Mouse (Mus musculus) liver, adult (tissue): ENCODE measurements around the gene Capn13.

Experiments used
- GATA4 ChIP-seq: IDR thresholded peaks from 2 replicates; pipeline ENCODE4 v1.6.1; 2014; ENCODE audit warnings: mild to moderate bottlenecking, low read length; ENCODE audit not compliant: insufficient replicate concordance

Capn13 gene

DNA sequence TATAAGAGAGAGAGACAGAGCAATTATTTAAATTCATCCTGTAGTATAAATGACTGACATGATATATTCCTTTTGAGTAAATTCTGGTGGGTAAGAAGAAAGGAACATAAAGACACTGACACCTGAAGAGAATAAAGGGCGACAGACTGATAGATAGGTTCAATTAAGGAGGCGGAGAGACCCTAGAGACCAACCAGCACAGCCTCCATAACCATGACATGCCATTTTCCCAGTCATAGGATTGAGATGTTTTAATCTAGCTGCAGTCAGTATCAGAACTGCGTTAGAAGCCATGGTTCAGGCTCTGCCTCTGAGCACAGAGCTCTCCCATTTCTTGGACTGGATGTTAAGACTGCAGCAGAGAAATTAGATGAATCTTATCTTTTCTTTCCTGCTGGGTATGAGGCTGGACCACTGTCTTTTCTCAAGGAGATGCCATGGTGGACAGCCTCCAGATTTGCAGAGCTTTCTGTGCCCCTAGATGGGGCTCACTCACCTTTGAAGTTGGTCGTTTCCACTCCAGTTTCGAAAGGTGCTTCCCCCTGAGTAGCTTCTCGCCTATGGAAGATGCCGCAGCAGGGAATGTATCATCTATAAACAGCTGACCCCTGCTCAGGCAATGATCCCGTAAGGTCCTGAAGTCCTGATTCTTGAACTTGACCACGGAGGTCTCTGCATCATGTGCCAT lies 18.2 kb downstream of the Capn13 start:
- no peak for TF ChIP-seq GATA4

DNA sequence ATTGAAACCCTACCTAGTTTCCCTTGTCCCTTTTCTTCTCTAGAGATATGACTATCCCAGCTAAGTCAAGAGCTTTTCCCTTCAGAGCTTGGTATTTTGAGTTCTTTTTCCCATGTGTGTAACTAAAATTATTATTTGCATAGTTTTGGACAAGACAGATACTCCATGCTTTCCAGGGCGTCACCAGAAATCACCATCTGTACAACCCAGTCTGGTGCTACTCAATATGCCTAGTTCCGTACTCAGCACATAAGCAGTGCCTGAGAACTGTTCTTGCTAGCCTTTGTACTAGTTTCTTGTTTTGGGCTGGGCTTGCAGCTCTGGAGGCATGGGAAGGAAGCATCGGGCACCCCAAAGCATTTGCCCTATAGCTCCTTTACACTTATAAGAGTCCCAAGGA lies 19.0 kb downstream of the Capn13 start:
- TF ChIP-seq GATA4: no peak

DNA sequence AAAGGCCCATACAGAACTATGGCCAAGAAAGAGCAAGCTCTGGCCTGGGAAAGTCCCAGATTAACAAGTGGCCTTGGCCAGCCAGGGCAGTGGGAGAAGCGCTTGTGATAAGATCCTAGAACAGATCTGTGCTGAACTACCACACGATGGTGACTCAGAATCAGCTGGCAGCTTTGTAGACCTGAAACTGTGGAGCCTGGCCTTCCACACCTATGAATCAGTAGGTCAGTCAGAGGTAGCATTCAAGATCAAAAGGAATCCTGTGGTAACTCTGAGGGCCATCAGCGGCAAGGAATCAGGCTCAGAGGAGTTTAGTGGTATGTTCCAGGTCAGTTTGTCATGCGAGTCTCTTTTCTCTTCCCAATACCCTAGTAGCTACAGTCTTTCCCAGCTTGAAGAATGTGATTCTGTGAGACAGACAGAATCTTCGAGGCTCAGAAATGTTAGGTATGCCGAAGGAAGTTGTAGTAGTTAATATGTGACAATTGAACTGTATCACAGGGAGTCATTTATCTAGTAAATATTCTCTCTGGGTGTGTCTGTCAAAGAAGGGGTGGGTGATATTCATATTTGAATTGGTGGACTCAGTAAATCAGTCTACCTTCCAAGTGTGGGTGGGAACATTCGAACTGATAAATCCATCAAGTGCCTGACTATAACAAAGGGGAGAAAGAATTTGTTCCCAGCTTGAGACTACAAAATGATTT lies 22.7 kb downstream of the Capn13 start:
- no peak for TF ChIP-seq GATA4

DNA sequence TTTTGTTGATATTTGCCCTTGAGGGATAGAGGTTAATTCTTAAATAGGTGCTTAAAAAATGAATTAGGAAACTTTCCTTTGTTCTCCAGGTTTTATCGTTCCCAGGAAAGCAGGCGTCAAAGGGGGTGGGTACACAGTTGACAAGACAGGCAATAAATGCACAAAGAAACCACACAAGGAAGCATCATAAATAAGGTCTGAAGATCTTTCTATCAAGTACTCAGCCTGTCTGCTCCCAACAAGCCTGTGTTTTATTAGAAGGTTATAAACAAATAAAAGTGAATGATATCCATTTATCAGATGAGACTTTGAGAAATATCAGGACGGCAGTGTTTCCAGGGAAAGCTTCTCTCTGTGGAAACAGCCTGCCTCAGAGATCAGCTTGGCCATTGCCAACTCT lies 33.3 kb downstream of the Capn13 start:
- TF ChIP-seq GATA4: no peak

DNA sequence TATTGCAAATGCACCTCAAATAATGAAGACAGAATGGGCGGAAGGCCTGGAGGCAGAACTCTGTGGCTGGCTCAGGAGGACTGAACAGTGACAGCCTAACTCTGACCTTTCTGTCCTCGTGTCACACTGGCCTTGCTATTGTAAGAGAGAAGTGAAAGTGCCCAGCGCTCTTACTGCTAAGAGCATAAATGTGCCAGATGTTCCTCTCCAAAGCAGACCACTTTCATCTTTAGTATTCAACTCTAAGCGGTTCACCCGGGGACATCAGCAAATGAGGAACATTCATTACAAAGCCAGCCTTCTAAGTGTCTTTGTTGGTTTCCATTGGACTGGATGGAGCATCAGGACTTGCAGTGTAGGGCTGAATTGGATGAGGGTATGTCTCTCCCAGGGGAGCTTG lies 39.6 kb downstream of the Capn13 start:
- no peak for TF ChIP-seq GATA4

DNA sequence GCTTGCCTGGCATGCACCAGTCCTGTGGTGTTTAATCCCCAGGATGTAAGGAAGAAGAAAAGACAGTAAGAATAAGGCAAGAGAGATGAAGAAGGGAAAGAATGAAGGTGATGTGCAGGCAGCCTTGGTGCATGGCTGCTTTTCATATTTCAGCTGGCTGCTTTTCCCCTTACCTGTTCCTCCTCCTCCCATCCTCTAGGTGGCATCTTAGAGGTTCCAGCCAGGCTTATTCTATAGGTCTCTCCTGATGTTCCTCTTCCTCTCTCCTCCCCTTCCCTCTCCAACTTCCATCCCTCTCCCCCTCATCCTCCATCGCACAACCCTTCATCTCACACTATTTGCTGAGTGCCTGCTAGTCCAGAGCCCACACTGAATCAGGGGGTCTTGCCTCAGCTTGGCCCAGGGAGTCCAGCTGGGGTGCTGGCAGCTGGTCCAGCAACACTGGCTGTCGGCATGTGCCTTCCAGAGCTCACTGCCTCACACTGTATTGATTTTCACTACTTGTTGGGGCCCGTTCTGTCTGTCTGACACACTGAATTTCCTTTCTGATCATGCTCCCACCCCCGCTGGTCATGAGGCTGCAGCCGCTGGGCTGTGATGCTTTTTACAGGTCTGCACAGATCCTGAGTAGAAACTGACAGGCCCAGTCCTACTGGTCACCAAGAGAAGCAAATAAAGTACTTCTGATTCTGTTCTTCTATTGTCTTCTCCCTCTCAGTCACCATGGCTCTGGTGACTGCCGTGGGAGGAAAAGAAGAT lies 56.9 kb downstream of the Capn13 start:
- TF ChIP-seq GATA4: no peak

DNA sequence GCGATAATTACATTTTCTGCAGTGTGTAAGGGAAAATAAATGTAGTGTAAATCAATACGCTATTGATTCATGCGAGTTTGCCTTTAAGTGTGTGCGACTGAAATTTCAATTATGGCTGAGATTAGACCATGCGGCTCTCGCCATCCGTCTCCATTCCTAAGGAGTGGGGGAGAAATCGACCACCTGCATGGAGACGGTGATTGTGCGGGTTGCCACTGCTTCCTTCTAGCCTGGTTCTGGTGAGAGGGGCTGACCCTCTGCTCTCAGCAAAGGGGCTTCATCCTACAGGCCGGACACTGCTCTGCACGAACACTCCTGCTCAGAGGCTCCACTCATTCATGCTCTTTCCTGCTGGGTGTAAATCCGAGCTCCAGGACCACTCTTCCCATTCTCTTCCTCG lies 58.0 kb downstream of the Capn13 start:
- no peak for TF ChIP-seq GATA4

DNA sequence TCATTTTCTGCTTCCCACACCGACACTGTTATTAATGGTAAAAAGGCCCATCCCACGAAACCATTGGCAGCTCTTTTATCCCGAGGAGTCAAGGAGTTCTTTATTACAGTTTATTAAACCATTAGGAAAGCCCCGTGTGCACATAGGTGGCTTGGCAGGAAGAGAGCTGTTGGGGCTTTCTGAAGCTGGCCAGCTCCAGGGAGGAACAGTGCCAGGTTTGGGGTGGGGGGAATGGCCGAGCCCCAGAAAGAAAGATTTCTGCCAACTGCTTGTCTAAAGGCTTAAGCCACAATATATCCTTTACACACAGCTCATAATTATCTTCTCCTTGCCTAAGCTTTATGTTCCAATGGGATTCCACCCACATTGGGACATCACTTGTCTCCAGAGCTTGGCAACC lies 71.6 kb downstream of the Capn13 start:
- TF ChIP-seq GATA4: no peak

DNA sequence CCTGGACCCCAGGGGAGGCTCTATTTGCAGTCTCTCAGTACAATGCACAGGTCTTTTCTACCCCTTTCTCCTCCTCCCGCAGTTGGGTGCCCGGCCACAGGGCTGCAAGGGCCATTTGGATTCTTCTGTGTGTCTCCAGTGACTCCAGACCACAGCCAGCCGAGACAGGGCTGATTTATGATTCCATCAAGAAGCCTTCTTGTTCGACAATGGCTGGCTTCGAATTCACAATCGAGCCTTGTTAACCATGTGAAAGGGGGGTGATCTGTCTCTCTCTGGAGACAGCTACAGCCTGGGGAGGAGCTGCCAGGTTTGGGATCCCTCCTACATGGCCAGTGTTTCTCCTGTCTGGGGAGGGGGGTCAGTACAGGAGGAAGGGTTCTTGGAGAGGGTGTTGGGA lies 75.4 kb downstream of the Capn13 start:
- TF ChIP-seq GATA4: no peak

DNA sequence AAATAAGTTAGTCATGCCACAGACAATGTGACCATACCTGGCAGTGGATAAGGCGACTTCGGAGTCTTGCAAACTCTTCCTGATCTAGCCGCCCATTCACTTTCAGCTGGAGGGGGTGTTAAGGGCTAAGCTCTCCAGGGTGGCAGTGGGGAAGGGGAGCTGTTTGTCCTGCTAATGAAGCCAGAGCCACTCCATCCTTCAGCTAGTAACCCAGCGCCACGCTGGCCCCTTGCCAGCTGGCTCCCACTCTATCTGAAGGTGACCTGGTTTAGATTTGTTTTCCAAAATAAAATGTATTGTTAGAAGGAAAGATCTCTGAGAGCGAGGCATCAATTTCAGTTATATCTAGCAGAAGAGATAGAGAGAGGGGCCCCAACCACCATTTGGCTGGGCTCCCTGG lies 75.9 kb downstream of the Capn13 start:
- TF ChIP-seq GATA4: no peak

DNA sequence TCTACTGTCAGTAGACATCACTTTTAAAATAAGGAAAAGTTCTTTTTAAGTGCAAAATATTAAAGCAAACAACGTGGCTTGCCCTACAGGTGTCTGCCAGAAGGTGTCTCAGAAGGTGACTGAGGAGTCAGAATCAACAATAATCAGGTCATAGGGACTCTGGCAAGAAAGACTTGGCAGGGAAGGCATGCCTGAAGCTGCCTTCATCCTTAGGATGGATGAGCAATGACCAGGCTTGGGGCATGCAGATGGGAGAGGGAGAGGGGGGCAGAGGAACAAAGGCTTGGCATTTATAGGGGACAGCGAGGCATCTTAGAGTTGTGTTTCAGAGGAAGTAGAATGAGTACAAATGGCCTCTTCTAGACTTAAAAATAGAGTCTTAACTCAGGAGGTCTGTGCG lies 76.7 kb downstream of the Capn13 start:
- TF ChIP-seq GATA4: no peak

DNA sequence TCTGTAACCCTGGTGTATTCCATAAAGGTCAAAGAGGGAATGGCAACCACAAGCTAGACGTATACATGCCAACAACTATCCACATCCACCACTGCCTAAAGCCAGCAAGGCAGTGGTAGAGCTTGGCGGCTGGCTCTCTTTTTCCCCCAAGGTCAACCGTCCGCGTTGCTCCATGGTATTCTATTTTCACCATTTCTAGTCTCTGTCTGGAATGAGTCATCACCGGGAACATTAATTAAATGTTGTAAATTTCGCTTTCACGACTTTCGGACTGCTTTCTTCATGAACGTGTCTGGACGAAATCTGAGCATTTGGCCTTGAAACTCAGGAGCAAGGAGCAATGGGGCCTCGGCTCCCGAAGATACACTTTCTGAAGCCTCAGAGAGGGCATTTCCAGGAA lies 85.9 kb downstream of the Capn13 start:
- TF ChIP-seq GATA4: no peak

DNA sequence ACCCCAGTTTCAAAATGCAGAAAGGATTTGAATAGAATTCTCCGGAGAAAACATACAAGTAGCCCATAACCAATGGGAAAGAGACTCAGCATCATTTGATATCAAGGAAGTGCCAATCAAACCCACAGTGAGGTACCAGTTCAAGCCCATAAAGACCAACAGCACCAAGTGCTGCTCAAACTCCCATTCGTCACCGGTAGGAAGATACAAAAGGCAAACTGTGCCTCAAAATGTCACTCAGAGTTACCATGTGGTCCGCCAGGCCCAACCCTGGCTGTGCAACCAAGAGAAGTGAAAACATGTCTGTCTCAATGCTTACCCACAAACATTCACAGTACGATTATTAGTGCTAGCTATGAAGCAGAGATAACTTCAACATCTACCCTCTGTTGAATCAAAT lies 89.2 kb downstream of the Capn13 start:
- TF ChIP-seq GATA4: no peak

DNA sequence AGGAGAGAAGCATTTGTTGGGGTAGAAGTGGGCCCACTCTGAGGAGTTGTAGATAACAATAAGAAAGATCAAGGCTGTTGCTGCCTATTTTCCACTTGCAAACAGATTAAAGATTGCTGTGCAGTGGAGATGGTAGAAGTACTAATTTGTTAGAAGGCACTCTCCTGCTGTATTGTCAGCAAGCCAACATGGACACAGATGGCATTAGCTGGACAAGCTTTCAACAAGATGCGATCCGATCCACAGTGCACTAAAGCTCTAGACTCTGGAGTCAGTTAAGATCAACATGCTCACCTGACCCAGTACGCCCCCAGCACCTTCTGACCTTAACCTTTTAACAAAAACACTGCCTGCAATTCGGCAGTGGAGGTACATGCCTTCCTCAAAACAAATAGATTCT lies 92.0 kb downstream of the Capn13 start:
- no peak for TF ChIP-seq GATA4

DNA sequence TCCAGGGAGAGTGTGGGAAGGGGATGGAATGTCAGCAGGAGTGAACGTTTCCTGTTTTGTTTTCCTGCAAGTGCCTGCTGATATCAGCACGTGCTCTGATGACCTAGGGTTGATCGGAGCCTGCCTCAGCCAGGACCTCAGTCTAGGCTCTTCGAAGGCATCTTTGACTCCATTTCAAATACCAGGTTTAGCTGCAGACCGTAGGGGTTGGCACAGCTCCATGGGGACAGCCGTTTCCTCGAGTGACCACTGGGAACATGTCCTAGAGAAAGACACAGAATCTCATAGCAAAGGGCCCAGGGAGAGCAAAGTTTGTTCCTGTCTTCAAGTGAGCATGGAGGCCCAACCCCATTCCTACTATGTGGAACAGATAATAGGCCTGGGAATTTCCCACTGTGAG lies 94.0 kb downstream of the Capn13 start:
- TF ChIP-seq GATA4: no peak

DNA sequence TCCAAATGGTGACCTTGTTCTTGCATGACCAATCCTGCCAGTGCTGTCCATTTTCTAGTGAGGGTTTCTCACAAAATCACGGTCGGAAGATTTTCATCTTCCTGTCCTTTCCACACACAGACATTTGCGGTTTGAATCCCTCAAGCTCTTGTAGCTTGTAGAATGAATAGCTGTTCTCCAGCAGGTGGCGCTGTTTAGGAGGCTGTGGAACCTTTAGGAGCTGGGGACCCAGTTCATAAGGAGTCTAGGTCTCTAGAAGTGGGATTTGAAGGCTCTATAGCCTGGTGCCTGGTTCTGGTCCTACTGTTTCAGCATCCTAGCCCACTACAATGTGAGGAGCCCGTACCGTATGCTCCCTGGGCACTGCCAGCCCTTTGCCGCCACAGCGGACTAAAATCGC lies 95.0 kb downstream of the Capn13 start:
- TF ChIP-seq GATA4: no peak
